Mouse (Mus musculus) heart, embryonic 16.5 days (tissue): ENCODE measurements at regions not wholly inside any gene's neighbourhood (a gene's known extent, or its start where the extent isn't known, plus 50 kb on each side); places are given as distances from the start of the nearest gene placed in this dataset.
"Not testable (repeated sequence)": the region's sequence is repeated elsewhere in the genome, so short reads cannot be mapped to it uniquely, and the experiment has no call there.

ENCODE experiments used
- ATAC-seq: fragments of 200-750 bp; cut with Nextera tagmentation; replicated peaks from 2 replicates; pipeline ENCODE4 v1.8.0; 2017; ENCODE audit warnings: moderate number of reproducible peaks; ENCODE audit not compliant: insufficient read depth, low FRiP score; ENCODE audit errors: extremely low read depth
- H3K27ac ChIP-seq: fragments of 300-500 bp; sonication (generic); 2 replicates; pipeline ENCODE4 v1.5.1; 2014; ENCODE audit warnings: mild to moderate bottlenecking, low read length, control low read depth, moderate library complexity
- H3K27me3 ChIP-seq: fragments of 300-500 bp; sonication (generic); 2 replicates; pipeline ENCODE4 v1.6.1; 2014; ENCODE audit warnings: low read length, mixed read lengths; ENCODE audit not compliant: control insufficient read depth, insufficient read depth
- H3K36me3 ChIP-seq: fragments of 300-500 bp; sonication (generic); 2 replicates; pipeline ENCODE4 v1.6.1; 2014; ENCODE audit not compliant: control insufficient read depth, insufficient read depth
- H3K4me1 ChIP-seq: fragments of 300-500 bp; sonication (generic); 2 replicates; pipeline ENCODE4 v1.6.1; 2014; ENCODE audit warnings: low read length, mixed read lengths; ENCODE audit not compliant: control insufficient read depth, insufficient read depth
- H3K4me2 ChIP-seq: fragments of 300-500 bp; sonication (generic); 2 replicates; pipeline ENCODE4 v1.6.1; 2014; ENCODE audit warnings: low read depth, mild to moderate bottlenecking, control low read depth, low read length
- H3K4me3 ChIP-seq: fragments of 300-500 bp; sonication (generic); 2 replicates; pipeline ENCODE4 v1.5.1; 2014; ENCODE audit warnings: mild to moderate bottlenecking, control low read depth, low read length
- H3K9ac ChIP-seq: fragments of 300-500 bp; sonication (generic); 2 replicates; pipeline ENCODE4 v1.6.1; 2014; ENCODE audit warnings: low read length, control low read depth
- H3K9me3 ChIP-seq: fragments of 300-500 bp; sonication (generic); replicated peaks from 2 replicates; pipeline ENCODE4 v1.6.1; 2016; ENCODE audit warnings: low read length; ENCODE audit not compliant: control insufficient read depth
- WGBS: fragments of 180-500 bp; shearing (Covaris S2); extraction: QIAGEN DNeasy Blood & Tissue Kit; methylation state at CpG from one replicate; pipeline ENCODE4 v1.1.7; 2014; 5-methylcytosine and 5-hydroxymethylcytosine counted together

DNA sequence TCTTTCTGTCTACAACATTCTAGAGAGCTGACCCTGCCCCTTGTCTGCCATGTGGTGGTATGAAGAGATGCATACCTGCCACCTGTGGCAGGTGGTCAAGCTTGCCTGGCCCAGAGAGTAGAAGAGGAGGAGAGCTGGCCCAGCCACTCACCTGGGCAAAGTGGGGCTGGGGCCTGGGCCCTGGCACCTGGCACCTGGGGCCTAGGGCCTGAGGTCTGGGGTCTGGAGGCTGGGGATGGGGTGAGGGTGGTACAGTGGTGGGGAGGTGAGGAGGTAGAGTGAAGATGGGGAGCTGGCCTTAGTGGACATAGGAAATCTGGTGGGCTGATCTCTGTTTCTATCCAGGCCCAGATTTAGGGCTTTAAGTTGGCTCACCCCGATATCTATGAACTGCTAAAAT is 733.1 kb downstream of the Rab28 start:
- no peak for ATAC-seq
- H3K36me3 ChIP-seq, result no peaks in the 10 kb centered on the region
- H3K4me2 ChIP-seq, result no peak overlapping the region
- no peaks in the 10 kb centered on the region for H3K9me3 ChIP-seq
- 78% methylated on average over 1 of the region's 1 CpGs for WGBS
- H3K27ac ChIP-seq, result no peak overlapping the region
- H3K4me3 ChIP-seq, result no peak overlapping the region
- H3K9ac ChIP-seq, result no peak overlapping the region
- H3K4me1 ChIP-seq, result no peaks in the 10 kb centered on the region
- no peaks in the 10 kb centered on the region for H3K27me3 ChIP-seq

DNA sequence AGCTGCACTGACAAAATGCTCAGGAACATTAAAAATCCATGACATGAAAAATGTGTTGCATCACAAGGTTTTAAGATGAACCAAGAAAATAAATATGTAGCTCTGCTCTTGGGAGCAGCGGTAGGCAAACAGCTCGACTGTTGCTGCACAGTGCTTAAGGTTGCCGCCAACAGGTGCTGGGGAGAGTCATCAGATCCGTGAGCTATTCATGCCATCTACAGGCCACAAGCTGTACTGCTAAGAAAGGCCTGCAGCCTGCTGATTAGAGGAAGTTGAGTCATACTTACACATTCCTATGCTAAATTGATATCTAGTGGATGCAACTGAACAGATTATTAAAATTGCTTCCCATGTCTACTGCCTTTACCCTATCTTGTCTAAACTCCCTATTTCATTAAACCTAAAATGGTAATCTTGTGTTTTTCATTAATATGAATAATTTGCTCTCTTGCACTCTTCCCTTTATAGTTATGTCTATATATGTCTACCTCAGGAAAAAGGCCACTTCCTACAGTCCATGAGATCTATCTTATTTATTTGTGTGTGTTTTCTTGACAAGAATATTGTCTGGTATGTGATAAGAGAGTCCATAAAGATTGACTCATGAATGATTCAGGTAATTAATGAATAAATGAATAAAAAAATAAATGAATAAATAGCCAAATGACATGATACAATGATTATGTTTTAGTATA is 754.9 kb downstream of the Rab28 start:
- Histone ChIP-seq H3K9ac (no peak overlapping the region), H3K27ac (no peak overlapping the region), H3K4me1 (no peaks in the 10 kb centered on the region), H3K36me3 (no peaks in the 10 kb centered on the region), H3K4me2 (no peak overlapping the region), H3K27me3 (no peaks in the 10 kb centered on the region), H3K9me3 (no peaks in the 10 kb centered on the region), H3K4me3 (no peak overlapping the region)
- 5% methylated on average over 4 of the region's 4 CpGs for WGBS
- ATAC-seq, result peak; percentile 73; the same call in 1 of the 2 replicates

DNA sequence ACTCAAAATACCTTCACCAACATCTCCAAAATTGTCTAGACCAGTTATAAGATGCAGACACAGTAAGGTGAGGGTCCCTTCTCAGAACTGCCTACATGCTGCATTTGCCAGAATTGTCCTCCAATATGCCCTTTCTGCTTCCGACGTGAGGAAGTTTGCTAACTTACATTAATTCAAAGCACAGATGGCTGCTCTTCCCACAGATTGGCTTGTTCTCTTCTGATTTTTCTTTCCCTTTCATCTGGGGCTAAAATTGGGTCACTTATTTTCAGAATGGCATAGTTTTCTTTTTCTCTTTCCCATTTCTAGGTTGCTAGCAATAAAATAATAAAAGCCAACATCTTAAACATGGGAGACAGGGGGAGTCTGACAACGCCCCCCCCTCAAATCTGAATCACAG is 778.8 kb downstream of the Rab28 start:
- Histone ChIP-seq H3K9me3 (no peaks in the 10 kb centered on the region), H3K36me3 (no peaks in the 10 kb centered on the region), H3K27ac (no peak overlapping the region), H3K27me3 (no peaks in the 10 kb centered on the region), H3K4me2 (no peak overlapping the region), H3K4me1 (no peaks in the 10 kb centered on the region), H3K4me3 (no peak overlapping the region), H3K9ac (no peak overlapping the region)
- no peak for ATAC-seq
- WGBS, result 70% methylated on average over 3 of the region's 3 CpGs

DNA sequence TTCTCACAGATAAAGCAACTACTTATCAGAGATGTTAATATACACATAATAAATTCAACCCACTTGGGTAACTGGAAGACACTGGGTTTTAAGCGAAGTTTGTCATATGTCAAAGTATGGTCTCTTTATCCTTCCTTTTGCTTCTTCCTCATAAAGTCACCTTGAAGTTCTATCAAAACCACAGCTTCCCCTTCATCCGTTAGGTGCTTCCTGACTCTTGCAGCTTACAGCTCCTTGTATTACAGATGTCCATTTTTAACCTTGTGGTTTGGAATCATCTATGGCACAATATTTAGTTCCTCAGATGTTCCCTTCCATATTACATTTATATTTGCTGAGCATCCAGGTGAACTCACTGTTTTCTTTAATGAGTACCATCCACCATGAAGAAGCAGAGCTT is 787.0 kb downstream of the Rab28 start:
- ATAC-seq, result no peak
- no peak overlapping the region for H3K4me2 ChIP-seq
- no peaks in the 10 kb centered on the region for H3K36me3 ChIP-seq
- H3K27ac ChIP-seq, result no peak overlapping the region
- H3K4me1 ChIP-seq, result no peaks in the 10 kb centered on the region
- WGBS, result 59% methylated on average over 2 of the region's 2 CpGs
- H3K9me3 ChIP-seq, result no peaks in the 10 kb centered on the region
- H3K9ac ChIP-seq, result no peak overlapping the region
- no peak overlapping the region for H3K4me3 ChIP-seq
- no peaks in the 10 kb centered on the region for H3K27me3 ChIP-seq

DNA sequence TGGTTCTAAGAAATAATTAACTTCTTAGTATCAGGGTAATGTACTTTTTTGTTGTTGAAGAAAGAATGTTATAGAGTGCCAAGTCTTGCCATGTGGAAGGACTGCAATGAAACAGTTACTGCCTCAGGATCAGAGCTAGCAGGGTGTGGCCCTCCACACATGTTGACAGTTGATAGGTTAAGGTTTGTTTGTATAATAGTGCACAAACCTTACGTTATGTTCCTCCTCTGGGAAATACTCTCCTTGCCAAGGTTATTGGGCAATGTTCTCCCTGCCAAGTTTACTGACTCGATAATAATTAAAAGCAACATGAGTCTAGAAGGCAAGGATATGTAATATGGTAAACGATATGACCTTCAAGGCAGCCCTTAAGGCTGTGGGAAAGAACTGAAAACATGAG is 799.2 kb downstream of the Rab28 start:
- 56% methylated on average over 3 of the region's 3 CpGs for WGBS
- H3K36me3 ChIP-seq, result no peaks in the 10 kb centered on the region
- ATAC-seq, result no peak
- H3K4me1 ChIP-seq, result no peaks in the 10 kb centered on the region
- H3K4me2 ChIP-seq, result no peak overlapping the region
- H3K27me3 ChIP-seq, result no peaks in the 10 kb centered on the region
- no peak overlapping the region for H3K4me3 ChIP-seq
- H3K27ac ChIP-seq, result no peak overlapping the region
- 0 out of 2 replicates have a peak, but pooled peaks cover 2% of the 10 kb centered on the region for H3K9me3 ChIP-seq
- no peak overlapping the region for H3K9ac ChIP-seq

DNA sequence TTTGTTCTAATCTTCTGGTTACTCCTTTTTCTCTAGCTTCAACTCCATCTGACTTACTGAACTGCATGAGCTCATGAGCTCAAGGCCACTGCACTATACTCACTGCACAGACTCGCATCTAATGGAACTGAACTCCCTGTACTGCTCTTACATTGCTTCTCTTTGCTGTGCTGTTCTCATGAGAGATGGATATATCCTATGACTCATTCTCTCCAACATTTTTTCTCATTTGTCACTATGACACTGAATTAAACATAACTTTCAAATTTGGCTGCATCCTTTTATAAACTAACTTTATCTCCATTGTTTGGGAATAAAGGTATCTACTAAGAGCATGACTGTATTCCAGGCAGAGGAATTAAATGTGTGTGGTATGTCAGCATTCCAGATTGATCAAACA is 806.2 kb downstream of the Rab28 start:
- H3K4me2 ChIP-seq, result no peak overlapping the region
- no peaks in the 10 kb centered on the region for H3K27me3 ChIP-seq
- no peak overlapping the region for H3K9ac ChIP-seq
- no peak overlapping the region for H3K27ac ChIP-seq
- no peak for ATAC-seq
- H3K9me3 ChIP-seq, result no peaks in the 10 kb centered on the region
- no peaks in the 10 kb centered on the region for H3K4me1 ChIP-seq
- 55% methylated on average over 1 of the region's 1 CpGs for WGBS
- no peak overlapping the region for H3K4me3 ChIP-seq
- H3K36me3 ChIP-seq, result no peaks in the 10 kb centered on the region

DNA sequence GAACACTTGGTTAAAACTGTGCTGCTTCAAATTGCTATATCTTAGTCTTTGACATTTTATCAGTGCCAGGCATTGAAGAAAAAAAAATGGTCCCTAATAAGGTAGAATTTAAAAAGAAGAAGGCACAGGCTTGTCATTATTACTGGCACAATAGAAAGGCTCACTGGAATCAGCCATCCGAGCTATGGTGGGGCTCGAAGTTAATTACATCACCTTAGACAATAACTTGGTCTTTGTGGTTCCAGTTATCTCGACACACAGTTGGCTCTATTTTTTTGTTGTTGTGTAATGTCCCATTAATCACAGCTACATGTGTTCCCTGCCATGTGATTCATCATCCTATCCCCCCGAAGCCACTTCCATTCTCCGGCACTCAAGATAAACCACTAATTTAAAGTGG is 825.1 kb downstream of the Rab28 start:
- no peaks in the 10 kb centered on the region for H3K9me3 ChIP-seq
- H3K36me3 ChIP-seq, result no peaks in the 10 kb centered on the region
- H3K4me2 ChIP-seq, result no peak overlapping the region
- H3K4me3 ChIP-seq, result no peak overlapping the region
- no peak overlapping the region for H3K27ac ChIP-seq
- H3K27me3 ChIP-seq, result no peaks in the 10 kb centered on the region
- no peaks in the 10 kb centered on the region for H3K4me1 ChIP-seq
- no peak for ATAC-seq
- H3K9ac ChIP-seq, result no peak overlapping the region
- WGBS, result 62% methylated on average over 5 of the region's 5 CpGs

DNA sequence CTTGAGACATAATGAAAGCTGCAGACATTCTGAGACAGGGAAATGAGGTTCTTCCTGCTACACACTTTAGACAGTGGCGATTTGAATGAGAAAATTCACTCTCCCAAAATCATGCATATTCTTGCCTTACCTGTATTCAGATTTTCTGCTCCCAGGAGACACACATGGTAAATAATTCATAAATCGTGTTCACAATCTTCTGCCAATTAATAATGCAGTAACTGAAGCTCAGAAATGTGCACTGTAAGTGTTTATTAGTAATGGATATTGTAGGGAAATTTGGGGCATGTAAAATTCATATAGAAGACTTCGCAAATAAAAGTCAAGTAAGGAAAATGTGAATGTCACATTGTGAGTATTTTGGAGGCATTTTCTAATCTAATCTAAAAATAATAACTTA is 830.2 kb downstream of the Rab28 start:
- no peak overlapping the region for H3K4me2 ChIP-seq
- 54% methylated on average over 3 of the region's 3 CpGs for WGBS
- H3K27ac ChIP-seq, result no peak overlapping the region
- no peak overlapping the region for H3K9ac ChIP-seq
- no peaks in the 10 kb centered on the region for H3K27me3 ChIP-seq
- H3K4me3 ChIP-seq, result no peak overlapping the region
- no peaks in the 10 kb centered on the region for H3K9me3 ChIP-seq
- no peak for ATAC-seq
- no peaks in the 10 kb centered on the region for H3K4me1 ChIP-seq
- H3K36me3 ChIP-seq, result no peaks in the 10 kb centered on the region

DNA sequence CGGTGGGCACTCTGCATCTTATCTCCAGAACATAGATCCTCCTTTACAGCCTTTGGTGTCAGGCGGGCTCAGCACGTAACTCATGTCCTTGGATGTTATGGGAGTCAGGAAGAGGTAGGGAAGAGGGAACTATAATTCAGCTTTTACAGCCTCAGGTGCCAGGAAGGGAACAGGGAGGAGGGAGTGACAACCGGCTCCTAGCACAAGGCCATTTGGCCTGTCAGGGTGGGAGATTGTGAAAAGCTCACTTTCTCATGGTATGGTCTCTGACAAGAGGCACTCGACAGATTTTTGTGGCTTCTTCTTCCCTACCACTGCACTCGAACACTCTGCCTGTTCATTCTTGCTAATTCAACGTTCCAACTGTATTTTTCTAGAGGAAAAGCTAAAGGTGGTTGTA is 845.6 kb downstream of the Rab28 start:
- not testable (repeated sequence) for ATAC-seq, H3K9me3 ChIP-seq, H3K4me1 ChIP-seq, H3K27me3 ChIP-seq, H3K4me3 ChIP-seq, H3K36me3 ChIP-seq, H3K27ac ChIP-seq, H3K9ac ChIP-seq, H3K4me2 ChIP-seq
- 71% methylated on average over 7 of the region's 7 CpGs for WGBS
